ENCODE assay signal across 24 mouse cellular contexts in genomic region chr3:95171105-95171504, GRCm38 (mm10).
"Had no signal": no experiment of that assay in that cellular context is flagged by ENCODE, and none has a peak within 500 bp of the region (broad histone marks: within the 10 kb centered on the region; RNA-seq: fewer than 3 reads in every experiment).

No protein-coding gene starts in this region.

- H3K36me3 ChIP-seq: liver, embryonic 13.5 days had no signal

- H3K9me3 ChIP-seq: heart, embryonic 10.5 days; hindbrain, embryonic 13.5 days; hindbrain, embryonic 15.5 days; kidney, embryonic 15.5 days; limb, embryonic 13.5 days; limb, embryonic 15.5 days; liver, embryonic 13.5 days had no signal

- H3K4me3 ChIP-seq: heart, embryonic 10.5 days; heart, embryonic 12.5 days; hindbrain, embryonic 13.5 days; hindbrain, embryonic 15.5 days; kidney, embryonic 15.5 days; limb, embryonic 13.5 days; limb, embryonic 15.5 days; liver, embryonic 13.5 days had no signal

- H3K27ac ChIP-seq: heart, embryonic 10.5 days; hindbrain, embryonic 13.5 days; hindbrain, embryonic 15.5 days; hindbrain, postnatal 0 days; kidney, embryonic 15.5 days; kidney, postnatal 0 days; limb, embryonic 13.5 days; limb, embryonic 15.5 days; liver, embryonic 13.5 days had no signal

- ATAC-seq: forebrain, postnatal 0 days; hindbrain, postnatal 0 days; intestine, embryonic 16.5 days had no signal

- DNase-seq: forebrain, postnatal 0 days; gastrocnemius, postnatal 14 days; gastrocnemius, postnatal 36 days; heart, adult 18-20 months; heart, postnatal 10 days; kidney, adult 11 months; kidney, adult 2 months; kidney, adult 9 months; kidney, postnatal 14 days; kidney, postnatal 36 days; layer of hippocampus, adult 9-11 months; layer of hippocampus, postnatal 36 days; left cerebral cortex, postnatal 4 days; liver, embryonic 13.5 days had no signal

- H3K4me2 ChIP-seq: heart, embryonic 12.5 days; hindbrain, embryonic 13.5 days; hindbrain, embryonic 15.5 days; kidney, embryonic 15.5 days; limb, embryonic 13.5 days; limb, embryonic 15.5 days; liver, embryonic 13.5 days had no signal

- H3K9ac ChIP-seq: forebrain, postnatal 0 days; heart, embryonic 12.5 days; hindbrain, embryonic 13.5 days; hindbrain, embryonic 15.5 days; kidney, embryonic 15.5 days; limb, embryonic 13.5 days; limb, embryonic 15.5 days; liver, embryonic 13.5 days had no signal
